Mouse (Mus musculus) cortical plate, adult 2 months (tissue): ENCODE data around the gene Best1.

Source experiments
- CTCF ChIP-seq: fragments of 200-500 bp; IDR thresholded peaks from 2 replicates; pipeline ENCODE4 v1.5.1; 2011; ENCODE audit warnings: mild to moderate bottlenecking, control low read depth, low read length; ENCODE audit not compliant: insufficient read depth; ENCODE audit errors: extremely low read depth
- POLR2A ChIP-seq: fragments of 200-500 bp; IDR thresholded peaks from 2 replicates; pipeline ENCODE4 v1.6.1; 2011; ENCODE audit warnings: mild to moderate bottlenecking, low read length, control low read depth; ENCODE audit not compliant: insufficient read depth; ENCODE audit errors: extremely low read depth

DNA sequence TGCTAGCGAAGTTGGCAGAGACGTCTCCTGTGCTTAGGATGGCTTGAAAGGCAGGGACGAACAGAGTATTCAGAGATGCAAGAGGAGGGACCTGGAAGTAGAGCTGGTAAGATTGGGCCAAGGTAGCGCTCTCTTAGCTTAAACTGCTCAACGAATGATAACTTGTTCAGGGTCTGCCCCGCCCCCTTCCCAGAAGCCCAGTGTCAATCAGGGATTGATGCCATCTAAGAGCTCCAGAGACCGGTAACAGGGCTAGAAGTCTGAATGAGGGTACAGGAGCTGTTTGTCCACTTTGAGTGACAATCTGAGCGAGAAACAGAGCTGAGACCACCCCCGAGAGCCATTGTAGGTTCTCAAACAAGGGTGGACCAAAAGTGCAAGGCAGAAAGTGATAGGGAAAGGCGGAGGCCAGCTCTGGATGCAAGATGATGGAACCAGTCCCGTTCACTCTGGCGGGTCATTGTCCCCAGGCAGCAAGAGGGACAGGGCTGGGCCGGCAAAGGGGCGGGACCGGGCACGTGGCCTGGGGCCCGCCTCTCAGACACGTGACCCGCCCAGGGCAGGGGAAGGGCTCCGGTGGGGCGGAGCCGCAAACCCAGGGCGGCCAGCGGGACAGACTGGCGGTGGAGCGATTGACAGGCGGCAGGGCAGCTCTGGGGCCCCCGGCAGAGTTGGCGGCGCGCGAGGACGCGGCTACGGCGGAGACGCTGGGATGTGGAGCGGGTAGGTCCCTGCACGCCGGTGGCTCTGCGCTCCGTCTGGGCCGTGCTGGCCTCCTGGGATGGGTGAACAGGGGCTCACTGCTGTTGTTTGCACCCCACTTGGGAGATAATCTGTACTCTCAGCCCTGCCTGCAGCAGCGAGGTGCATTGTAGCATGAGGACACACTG is 16.4 kb upstream of the Best1 start:
- no peak for TF ChIP-seq CTCF
- TF ChIP-seq POLR2A, result 0 out of 2 replicates have a peak, but pooled peaks have one; percentile 40
